Mouse (Mus musculus): ENCODE measurements around the gene Bbs10. TPM values are rescaled to one million over a fixed set of nuclear protein-coding genes. Genes with fewer than 3 reads are reported as not detected.

Bbs10 gene
- polyA plus RNA-seq, 1 experiment from 2014 or later, result 1.3 TPM

- no peak overlapping the region for H3K9ac ChIP-seq (ENCODE audit: low read depth, low read length)
- no peak overlapping the region for H3K4me3 ChIP-seq (ENCODE audit: low read depth, low read length)
- no peak overlapping the region for H3K4me2 ChIP-seq (replicated peaks; ENCODE audit: low read depth)
- no peaks in the 10 kb centered on the region; the same call in 1 of the 2 replicates for H3K4me1 ChIP-seq (replicated peaks; ENCODE audit: control insufficient read depth, insufficient read depth, low read length)
- no peaks in the 10 kb centered on the region for H3K36me3 ChIP-seq (ENCODE audit: control insufficient read depth, insufficient read depth)
- H3K9me3 ChIP-seq (ENCODE audit: control insufficient read depth), result no peaks in the 10 kb centered on the region
- WGBS, result 80% methylated on average over 6 of the region's 6 CpGs
- H3K27ac ChIP-seq (ENCODE audit: low read depth, low read length), result no peak overlapping the region
- ATAC-seq, result no peak
- no peaks in the 10 kb centered on the region for H3K27me3 ChIP-seq (replicated peaks; ENCODE audit: control insufficient read depth, insufficient read depth, low read length)
- no peak; the same call in 1 of the 2 replicates for TF ChIP-seq CTCF (IDR thresholded peaks at IDR 0.05; ENCODE audit: low read depth)
These were observed 1.1 kb downstream of the Bbs10 start for GRCm38 (mm10) chr10:111299591-111299990.

- TF ChIP-seq CTCF (IDR thresholded peaks at IDR 0.05; ENCODE audit: low read depth), result no peak
- Histone ChIP-seq H3K9me3 (ENCODE audit: control insufficient read depth) (no peaks in the 10 kb centered on the region), H3K27me3 (replicated peaks; ENCODE audit: control insufficient read depth, insufficient read depth, low read length) (no peaks in the 10 kb centered on the region), H3K4me3 (ENCODE audit: low read depth, low read length) (no peak overlapping the region), H3K4me1 (replicated peaks; ENCODE audit: control insufficient read depth, insufficient read depth, low read length) (no peaks in the 10 kb centered on the region; the same call in 1 of the 2 replicates), H3K4me2 (replicated peaks; ENCODE audit: low read depth) (no peak overlapping the region), H3K36me3 (ENCODE audit: control insufficient read depth, insufficient read depth) (no peaks in the 10 kb centered on the region), H3K27ac (ENCODE audit: low read depth, low read length) (no peak overlapping the region), H3K9ac (ENCODE audit: low read depth, low read length) (no peak overlapping the region)
- ATAC-seq, result no peak
- WGBS, result 92% methylated on average over 5 of the region's 5 CpGs
These were observed 2.6 kb downstream of the Bbs10 start for GRCm38 (mm10) chr10:111301041-111301440.

GRCm38 (mm10) chr10:111302486-111302885, 4.0 kb downstream of the Bbs10 start:
- Histone ChIP-seq H3K9me3 (ENCODE audit: control insufficient read depth) (no peaks in the 10 kb centered on the region), H3K9ac (ENCODE audit: low read depth, low read length) (no peak overlapping the region), H3K4me2 (replicated peaks; ENCODE audit: low read depth) (no peak overlapping the region), H3K27ac (ENCODE audit: low read depth, low read length) (no peak overlapping the region), H3K4me3 (ENCODE audit: low read depth, low read length) (no peak overlapping the region), H3K4me1 (replicated peaks; ENCODE audit: control insufficient read depth, insufficient read depth, low read length) (no peaks in the 10 kb centered on the region; the same call in 1 of the 2 replicates), H3K27me3 (replicated peaks; ENCODE audit: control insufficient read depth, insufficient read depth, low read length) (no peaks in the 10 kb centered on the region), H3K36me3 (ENCODE audit: control insufficient read depth, insufficient read depth) (no peaks in the 10 kb centered on the region)
- TF ChIP-seq CTCF (IDR thresholded peaks at IDR 0.05; ENCODE audit: low read depth), result no peak
- no peak for ATAC-seq
- WGBS, result 85% methylated on average over 6 of the region's 6 CpGs

- no peak overlapping the region for H3K27ac ChIP-seq (ENCODE audit: low read depth, low read length)
- WGBS, result 91% methylated on average over 13 of the region's 13 CpGs
- no peak for ATAC-seq
These were observed 10.5 kb downstream of the Bbs10 start for GRCm38 (mm10) chr10:111308850-111309501.

GRCm38 (mm10) chr10:111313282-111313681, 14.8 kb downstream of the Bbs10 start:
- Histone ChIP-seq H3K4me3 (ENCODE audit: low read depth, low read length) (no peak overlapping the region), H3K4me1 (replicated peaks; ENCODE audit: control insufficient read depth, insufficient read depth, low read length) (no peaks in the 10 kb centered on the region), H3K36me3 (ENCODE audit: control insufficient read depth, insufficient read depth) (no peaks in the 10 kb centered on the region), H3K27ac (ENCODE audit: low read depth, low read length) (no peak overlapping the region), H3K27me3 (replicated peaks; ENCODE audit: control insufficient read depth, insufficient read depth, low read length) (no peaks in the 10 kb centered on the region), H3K4me2 (replicated peaks; ENCODE audit: low read depth) (no peak overlapping the region), H3K9ac (ENCODE audit: low read depth, low read length) (no peak overlapping the region), H3K9me3 (ENCODE audit: control insufficient read depth) (no peaks in the 10 kb centered on the region)
- TF ChIP-seq CTCF (IDR thresholded peaks at IDR 0.05; ENCODE audit: low read depth), result no peak
- ATAC-seq, result no peak
- WGBS, result 36% methylated on average over 6 of the region's 6 CpGs

More at GRCm38 (mm10) chr10:111308850-111309501, 10.5 kb downstream of the Bbs10 start:
- no peak overlapping the region for H3K4me3 ChIP-seq (ENCODE audit: low read depth, low read length)
- H3K4me2 ChIP-seq (replicated peaks; ENCODE audit: low read depth), result no peak overlapping the region
- no peaks in the 10 kb centered on the region for H3K27me3 ChIP-seq (replicated peaks; ENCODE audit: control insufficient read depth, insufficient read depth, low read length)
- H3K9ac ChIP-seq (ENCODE audit: low read depth, low read length), result no peak overlapping the region
- H3K9me3 ChIP-seq (ENCODE audit: control insufficient read depth), result no peaks in the 10 kb centered on the region
- no peaks in the 10 kb centered on the region for H3K36me3 ChIP-seq (ENCODE audit: control insufficient read depth, insufficient read depth)
- TF ChIP-seq CTCF (IDR thresholded peaks at IDR 0.05; ENCODE audit: low read depth), result no peak
- H3K4me1 ChIP-seq (replicated peaks; ENCODE audit: control insufficient read depth, insufficient read depth, low read length), result no peaks in the 10 kb centered on the region

GRCm38 (mm10) chr10:111314636-111315395, 16.3 kb downstream of the Bbs10 start:
- TF ChIP-seq CTCF (IDR thresholded peaks at IDR 0.05; ENCODE audit: low read depth), result no peak
- Histone ChIP-seq H3K36me3 (ENCODE audit: control insufficient read depth, insufficient read depth) (no peaks in the 10 kb centered on the region), H3K4me3 (ENCODE audit: low read depth, low read length) (no peak overlapping the region), H3K4me2 (replicated peaks; ENCODE audit: low read depth) (no peak overlapping the region), H3K27ac (ENCODE audit: low read depth, low read length) (no peak overlapping the region), H3K9me3 (ENCODE audit: control insufficient read depth) (no peaks in the 10 kb centered on the region), H3K27me3 (replicated peaks; ENCODE audit: control insufficient read depth, insufficient read depth, low read length) (no peaks in the 10 kb centered on the region), H3K4me1 (replicated peaks; ENCODE audit: control insufficient read depth, insufficient read depth, low read length) (no peaks in the 10 kb centered on the region), H3K9ac (ENCODE audit: low read depth, low read length) (no peak overlapping the region)
- ATAC-seq, result no peak
- 85% methylated on average over 10 of the region's 10 CpGs for WGBS

Measured in intestine, postnatal 0 days (tissue).